Mouse (Mus musculus): ENCODE data around the gene Zfp423.

GRCm38 (mm10) chr8:87758750-87759149 is 200.6 kb downstream of the Zfp423 start:
- TF ChIP-seq EP300 (IDR thresholded peaks at IDR 0.05; ENCODE audit: low read depth) (no peak), CTCF (IDR thresholded peaks at IDR 0.05; ENCODE audit: low read depth) (no peak)

All from heart, postnatal 0 days (tissue).